Mouse (Mus musculus): ENCODE results near the gene Hist1h2ab. TPM values are rescaled to one million over a fixed set of nuclear protein-coding genes. Genes with fewer than 3 reads are reported as not detected.
A peak's percentile ranks its signal among the peaks of the same experiment; 100 is the strongest.
"Not testable (repeated sequence)": the region's sequence is repeated elsewhere in the genome, so short reads cannot be mapped to it uniquely, and the experiment has no call there.

Gene Hist1h2ab
- total RNA-seq (2014; rRNA removed): 305 and 340 TPM in 2 replicates
- 4.4 and 6.7 TPM in 2 replicates for polyA plus RNA-seq (2015; fragmentation: Nextera tagmentation; extraction: Ambion mirVana)

- Histone ChIP-seq H3K4me2 (ENCODE audit: low read depth) (peak within 1 kb of the TSS; percentile 69), H3K4me3 (ENCODE audit: low read depth, low read length) (peak within 1 kb of the TSS; percentile 40), H3K9ac (peak within 1 kb of the TSS; percentile 62), H3K27ac (ENCODE audit: low read depth, low read length) (peak within 1 kb of the TSS; percentile 93)
- not testable (repeated sequence) for H3K36me3 ChIP-seq (ENCODE audit: insufficient read depth); H3K9me3 ChIP-seq (ENCODE audit: low read length); H3K4me1 ChIP-seq (ENCODE audit: insufficient read depth); H3K27me3 ChIP-seq (ENCODE audit: insufficient read depth, low read length)
- TF ChIP-seq CTCF (IDR thresholded peaks at IDR 0.05; ENCODE audit: low read depth): 0 out of 2 replicates have a peak, but pooled peaks have one; percentile 15
- DNase-seq: peak; percentile 80
- WGBS: under 1% methylated on average over 26 of the region's 47 CpGs
- ATAC-seq: peak; percentile 57
These were observed at the start of gene Hist1h2ab for GRCm38 (mm10) chr13:23750839-23751477. Hist1h2ab (plus strand) TSS chr13:23751126.

GRCm38 (mm10) chr13:23702220-23702619 is 48.7 kb upstream of the Hist1h2ab start:
- DNase-seq (no peak), ATAC-seq (no peak)
- Histone ChIP-seq H3K4me2 (ENCODE audit: low read depth) (no peak overlapping the region), H3K4me1 (ENCODE audit: insufficient read depth) (no peaks in the 10 kb centered on the region), H3K9me3 (ENCODE audit: low read length) (no peaks in the 10 kb centered on the region), H3K27me3 (ENCODE audit: insufficient read depth, low read length) (no peaks in the 10 kb centered on the region), H3K9ac (no peak overlapping the region), H3K36me3 (ENCODE audit: insufficient read depth) (no peaks in the 10 kb centered on the region), H3K4me3 (ENCODE audit: low read depth, low read length) (no peak overlapping the region), H3K27ac (ENCODE audit: low read depth, low read length) (no peak overlapping the region)
- WGBS: 84% methylated on average over 4 of the region's 4 CpGs
- no peak for TF ChIP-seq CTCF (IDR thresholded peaks at IDR 0.05; ENCODE audit: low read depth)

- H3K36me3 ChIP-seq (ENCODE audit: insufficient read depth); H3K9me3 ChIP-seq (ENCODE audit: low read length); DNase-seq; H3K4me3 ChIP-seq (ENCODE audit: low read depth, low read length); H3K27me3 ChIP-seq (ENCODE audit: insufficient read depth, low read length); H3K4me2 ChIP-seq (ENCODE audit: low read depth); H3K27ac ChIP-seq (ENCODE audit: low read depth, low read length); H3K4me1 ChIP-seq (ENCODE audit: insufficient read depth); H3K9ac ChIP-seq; ATAC-seq: not testable (repeated sequence)
- WGBS: 94% methylated on average over 2 of the region's 2 CpGs
These were observed 48.1 kb upstream of the Hist1h2ab start for GRCm38 (mm10) chr13:23702801-23703200.

GRCm38 (mm10) chr13:23705751-23706356 is 45.1 kb upstream of the Hist1h2ab start:
- Histone ChIP-seq H3K4me3 (ENCODE audit: low read depth, low read length) (no peak overlapping the region), H3K9me3 (ENCODE audit: low read length) (no peaks in the 10 kb centered on the region), H3K9ac (no peak overlapping the region), H3K36me3 (ENCODE audit: insufficient read depth) (no peaks in the 10 kb centered on the region), H3K27ac (ENCODE audit: low read depth, low read length) (no peak overlapping the region), H3K4me1 (ENCODE audit: insufficient read depth) (no peaks in the 10 kb centered on the region), H3K27me3 (ENCODE audit: insufficient read depth, low read length) (no peaks in the 10 kb centered on the region; the same call in 1 of the 2 replicates), H3K4me2 (ENCODE audit: low read depth) (no peak overlapping the region)
- 90% methylated on average over 7 of the region's 7 CpGs for WGBS
- no peak for DNase-seq
- ATAC-seq: no peak
- no peak for TF ChIP-seq CTCF (IDR thresholded peaks at IDR 0.05; ENCODE audit: low read depth)

- ATAC-seq: no peak
These were observed 44.2 kb upstream of the Hist1h2ab start for GRCm38 (mm10) chr13:23706771-23707170.

GRCm38 (mm10) chr13:23708041-23708440 is 42.9 kb upstream of the Hist1h2ab start:
- no peaks in the 10 kb centered on the region for H3K9me3 ChIP-seq (ENCODE audit: low read length)
- no peak for TF ChIP-seq CTCF (IDR thresholded peaks at IDR 0.05; ENCODE audit: low read depth)
- H3K36me3 ChIP-seq (ENCODE audit: insufficient read depth): no peaks in the 10 kb centered on the region
- WGBS: 88% methylated on average over 4 of the region's 4 CpGs
- H3K4me1 ChIP-seq (ENCODE audit: insufficient read depth): no peaks in the 10 kb centered on the region
- ATAC-seq: no peak
- no peak for DNase-seq
- H3K4me2 ChIP-seq (ENCODE audit: low read depth): no peak overlapping the region
- no peak overlapping the region for H3K27ac ChIP-seq (ENCODE audit: low read depth, low read length)
- H3K27me3 ChIP-seq (ENCODE audit: insufficient read depth, low read length): no peaks in the 10 kb centered on the region; the same call in 1 of the 2 replicates
- no peak overlapping the region for H3K9ac ChIP-seq
- H3K4me3 ChIP-seq (ENCODE audit: low read depth, low read length): no peak overlapping the region

More at GRCm38 (mm10) chr13:23706771-23707170, 44.2 kb upstream of the Hist1h2ab start:
- no peak for TF ChIP-seq CTCF (IDR thresholded peaks at IDR 0.05; ENCODE audit: low read depth)
- 93% methylated on average over 12 of the region's 12 CpGs for WGBS
- Histone ChIP-seq H3K27me3 (ENCODE audit: insufficient read depth, low read length) (no peaks in the 10 kb centered on the region; the same call in 1 of the 2 replicates), H3K36me3 (ENCODE audit: insufficient read depth) (no peaks in the 10 kb centered on the region), H3K9me3 (ENCODE audit: low read length) (no peaks in the 10 kb centered on the region), H3K9ac (no peak overlapping the region), H3K4me2 (ENCODE audit: low read depth) (no peak overlapping the region), H3K27ac (ENCODE audit: low read depth, low read length) (no peak overlapping the region), H3K4me1 (ENCODE audit: insufficient read depth) (no peaks in the 10 kb centered on the region), H3K4me3 (ENCODE audit: low read depth, low read length) (no peak overlapping the region)
- DNase-seq: no peak

- Histone ChIP-seq H3K4me2 (ENCODE audit: low read depth) (no peak overlapping the region), H3K27ac (ENCODE audit: low read depth, low read length) (no peak overlapping the region), H3K36me3 (ENCODE audit: insufficient read depth) (no peaks in the 10 kb centered on the region), H3K27me3 (ENCODE audit: insufficient read depth, low read length) (no peaks in the 10 kb centered on the region; the same call in 1 of the 2 replicates), H3K4me3 (ENCODE audit: low read depth, low read length) (no peak overlapping the region), H3K9ac (no peak overlapping the region), H3K9me3 (ENCODE audit: low read length) (no peaks in the 10 kb centered on the region), H3K4me1 (ENCODE audit: insufficient read depth) (no peaks in the 10 kb centered on the region)
- no peak for ATAC-seq
- 71% methylated on average over 4 of the region's 4 CpGs for WGBS
- DNase-seq: no peak
- no peak for TF ChIP-seq CTCF (IDR thresholded peaks at IDR 0.05; ENCODE audit: low read depth)
These were observed 42.3 kb upstream of the Hist1h2ab start for GRCm38 (mm10) chr13:23708654-23709053.
